Comparison of ENCODE assay signal across 11 mouse cellular contexts in the genomic region with DNA sequence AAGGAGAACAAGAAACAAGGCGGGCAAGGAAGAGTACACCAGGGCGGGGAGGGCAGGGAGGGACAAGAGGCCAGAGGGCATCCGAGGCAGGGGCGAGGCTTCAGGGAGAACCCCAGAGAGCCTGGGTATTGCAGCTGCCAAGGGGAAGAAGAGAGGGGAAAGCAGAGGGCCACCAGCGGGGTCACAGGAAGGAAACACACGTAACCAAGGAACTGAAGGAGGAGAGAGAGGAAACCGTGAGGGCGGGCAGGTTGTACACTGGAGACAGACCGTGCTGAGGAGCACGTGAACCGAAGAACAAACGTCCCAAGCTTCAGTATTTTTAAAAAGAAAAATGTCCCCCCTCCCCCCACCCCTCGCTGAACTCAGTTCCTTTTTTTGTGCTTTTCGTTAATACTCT. TPM values are rescaled to one million over a fixed set of nuclear protein-coding genes. Genes with fewer than 3 reads are reported as not detected.
DNase-seq lines count a peak whose midpoint lies in the region; ATAC-seq lines count a peak whose summit lies in the region.
"Had no signal": no experiment of that assay in that cellular context is flagged by ENCODE, and none has a peak within 500 bp of the region (broad histone marks: within the 10 kb centered on the region; RNA-seq: fewer than 3 reads in every experiment).

No protein-coding gene starts in this region.

- ATAC-seq in megakaryocyte, adult 5-6 weeks (ENCODE audit: poor library complexity, severe bottlenecking) = peak; percentile 62
- ATAC-seq: forebrain, embryonic 14.5 days had no signal

- peak; percentile 32 for DNase-seq in lung, postnatal 25 days (ENCODE audit: low spot score)
- no peak for DNase-seq in lung, postnatal 10 days
- peak; percentile 52 for DNase-seq in MEL-GATA-1-ER (ENCODE audit: extremely low read depth, low read depth)
- peak; percentile 38 for DNase-seq in thymus, postnatal 25 days
- no peak for DNase-seq in right cerebral cortex, adult 2 months (ENCODE audit: low spot score in 2 of 2)
- DNase-seq in urinary bladder, postnatal 25 days (ENCODE audit: low spot score) = no peak
- DNase-seq: adrenal gland, adult 2 months; cerebellum, adult 8-10 months; retina, postnatal 1 day had no signal

RNA-seq across cellular contexts. Expression of gene Acp6, which starts 45.3 kb away (rescaled TPM):
- total RNA-seq in megakaryocyte, adult 5-6 weeks (2015) = 13.5 and 16.2 TPM in 2 replicates
- total RNA-seq in megakaryocyte, adult 5-6 weeks (2017) = 7.5 and 15.1 TPM in 2 replicates

Comparison
In these comparisons a context has a peak if more than half of its experiments do, and no peak if none do; other contexts are left out.
1. DNase-seq: peak in lung, postnatal 25 days (single experiment), MEL-GATA-1-ER (single experiment) and thymus, postnatal 25 days (single experiment); none in lung, postnatal 10 days (single experiment), right cerebral cortex, adult 2 months (0 of 2) and urinary bladder, postnatal 25 days (single experiment).